Mouse (Mus musculus) CH12.LX (cell line): ENCODE data around the gene Pafah1b2. TPM values are rescaled to one million over a fixed set of nuclear protein-coding genes. Genes with fewer than 3 reads are reported as not detected.

Source experiments
- DNase-seq: peaks from one replicate; pipeline ENCODE4 v3.0.0-alpha.2; 2013; ENCODE audit errors: extremely low read depth
- H3K27ac ChIP-seq: 2 replicates; pipeline ENCODE4 v1.5.1; 2012; ENCODE audit warnings: low read depth, mild to moderate bottlenecking, control low read depth, moderate library complexity; ENCODE audit not compliant: insufficient read depth
- H3K27me3 ChIP-seq: replicated peaks from 2 replicates; pipeline ENCODE3; 2012; ENCODE audit warnings: inconsistent platforms
- H3K36me3 ChIP-seq, 2 experiments: replicated peaks in 1 of 2; 2 replicates each; pipeline versions ENCODE3 to v1.6.1; 2012; ENCODE audit warnings: inconsistent platforms in 1 of 2, low read length in 1 of 2, mild to moderate bottlenecking in 1 of 2, mixed read lengths in 1 of 2, moderate library complexity in 1 of 2; ENCODE audit not compliant: control insufficient read depth in 1 of 2, insufficient read depth in 1 of 2
- H3K4me1 ChIP-seq, 2 experiments: 2 replicates each; pipeline ENCODE4 v1.6.1; 2012; ENCODE audit warnings: inconsistent platforms in 1 of 2, moderate library complexity in 1 of 2; ENCODE audit not compliant: insufficient read depth in 2 of 2, control insufficient read depth in 1 of 2
- H3K4me2 ChIP-seq: 2 replicates; pipeline ENCODE4 v1.6.1; 2012; ENCODE audit warnings: low read depth, mild to moderate bottlenecking, control low read depth; ENCODE audit not compliant: poor library complexity, insufficient read depth, severe bottlenecking
- H3K4me3 ChIP-seq, 3 experiments: fragments of 150-350 bp in 1 of 3; sonication (generic) in 1 of 3; replicated peaks in 1 of 3; 2 replicates each; pipeline versions ENCODE3 to v1.5.1; 2011 to 2012; ENCODE audit warnings: low read depth in 2 of 3, low read length in 2 of 3, mild to moderate bottlenecking in 2 of 3, moderate library complexity in 2 of 3, control low read depth in 1 of 3, improper control_type of control experiment in 1 of 3, inconsistent platforms in 1 of 3, mixed read lengths in 1 of 3; ENCODE audit not compliant: poor library complexity in 1 of 3
- H3K79me2 ChIP-seq: replicated peaks from 2 replicates; pipeline ENCODE4 v1.6.1; 2012; ENCODE audit warnings: mild to moderate bottlenecking, moderate library complexity; ENCODE audit not compliant: control insufficient read depth, poor library complexity, insufficient read depth, severe bottlenecking; ENCODE audit errors: extremely low read depth
- H3K9ac ChIP-seq: 2 replicates; pipeline ENCODE4 v1.6.1; 2012; ENCODE audit warnings: low read depth, mild to moderate bottlenecking, control low read depth, moderate library complexity; ENCODE audit not compliant: insufficient read depth
- H3K9me3 ChIP-seq: replicated peaks from 2 replicates; pipeline ENCODE3; 2012; ENCODE audit warnings: low read length, inconsistent platforms, mixed read lengths
- CHD2 ChIP-seq: IDR thresholded peaks from 2 replicates; pipeline ENCODE4 v1.6.1; 2011; ENCODE audit warnings: low read length, improper control_type of control experiment
- CTCF ChIP-seq, 2 experiments: IDR thresholded peaks in 1 of 2; conservative IDR thresholded peaks in 1 of 2; 2 replicates each; pipeline ENCODE4 v1.5.1; 2011 to 2012; ENCODE audit warnings: low read depth in 2 of 2, low read length in 2 of 2, improper control_type of control experiment in 1 of 2, inconsistent platforms in 1 of 2, mild to moderate bottlenecking in 1 of 2, moderate library complexity in 1 of 2
- EP300 ChIP-seq: IDR thresholded peaks from 2 replicates; pipeline ENCODE4 v1.6.1; 2011; ENCODE audit warnings: low read length, improper control_type of control experiment
- ETS1 ChIP-seq: conservative IDR thresholded peaks from 2 replicates; pipeline ENCODE4 v1.6.1; 2012; ENCODE audit warnings: low read depth, mild to moderate bottlenecking, inconsistent platforms, low read length, improper control_type of control experiment, moderate library complexity
- MAFK ChIP-seq: IDR thresholded peaks from 2 replicates; pipeline ENCODE4 v1.6.1; 2011; ENCODE audit warnings: low read length, improper control_type of control experiment; ENCODE audit not compliant: insufficient replicate concordance
- MXI1 ChIP-seq: IDR thresholded peaks from 2 replicates; pipeline ENCODE4 v1.6.1; 2011; ENCODE audit warnings: mild to moderate bottlenecking, low read depth, low read length, improper control_type of control experiment
- MYC ChIP-seq: IDR thresholded peaks from 2 replicates; pipeline ENCODE4 v1.6.1; 2011; ENCODE audit warnings: low read depth, mild to moderate bottlenecking, improper control_type of control experiment, low read length
- NELFE ChIP-seq: IDR thresholded peaks from 2 replicates; pipeline ENCODE4 v1.6.1; 2011; ENCODE audit warnings: low read depth, low read length, improper control_type of control experiment
- NRF1 ChIP-seq: IDR thresholded peaks from 2 replicates; pipeline ENCODE4 v1.6.1; 2014; ENCODE audit warnings: low read depth, mild to moderate bottlenecking, inconsistent platforms, low read length, improper control_type of control experiment, moderate library complexity
- PAX5 ChIP-seq: IDR thresholded peaks from 2 replicates; pipeline ENCODE4 v1.6.1; 2012; ENCODE audit warnings: low read length, inconsistent platforms, mixed read lengths
- POLR2A ChIP-seq: IDR thresholded peaks from 2 replicates; pipeline ENCODE4 v1.6.1; 2011; ENCODE audit warnings: low read depth, mild to moderate bottlenecking, improper control_type of control experiment, low read length
- SIN3A ChIP-seq: IDR thresholded peaks from 2 replicates; pipeline ENCODE4 v1.6.1; 2012; ENCODE audit warnings: low read length, improper control_type of control experiment, inconsistent platforms
- SMC3 ChIP-seq: IDR thresholded peaks from 2 replicates; pipeline ENCODE4 v1.6.1; 2011; ENCODE audit warnings: low read depth, low read length, improper control_type of control experiment
- ZKSCAN1 ChIP-seq: IDR thresholded peaks from 2 replicates; pipeline ENCODE4 v1.6.1; 2012; ENCODE audit warnings: low read depth, inconsistent platforms, low read length, improper control_type of control experiment, borderline replicate concordance
- ZNF384 ChIP-seq: IDR thresholded peaks from 2 replicates; pipeline ENCODE4 v1.6.1; 2012; ENCODE audit warnings: low read depth, low read length, improper control_type of control experiment, inconsistent platforms
- dilution Hi-C: fragments of 300-500 bp; cut with MboI; formaldehyde crosslinking; loops from 2 replicates; pipeline ENCODE4 v1.14.3; 2020; ENCODE audit warnings: low sequenced_read_pairs; ENCODE audit not compliant: extremely low pct_unique_long_range_greater_than_20kb, extremely low pct_ligation_motif_present
- in situ Hi-C: fragments of 300-500 bp; cut with MboI; formaldehyde crosslinking; loops from 3 replicates; pipeline ENCODE4 v1.14.3; 2019; ENCODE audit warnings: low sequenced_read_pairs, low pct_ligation_motif_present, low pct_unique_long_range_greater_than_20kb, mixed read lengths
- polyA plus RNA-seq: library from polyadenylated mRNA; unstranded; fragments of >175 nt; gene quantifications from 2 replicates; pipeline ENCODE4 v1.2.1, GENCODE M21; 2012; ENCODE audit warnings: low read depth; ENCODE audit not compliant: insufficient read length
- total RNA-seq, 2 experiments: library from RNA; depleted of rRNA; stranded (reverse); fragments of 300-350 nt in 1 of 2; fragments of >200 nt in 1 of 2; gene quantifications; 2 replicates each; pipeline ENCODE4 v1.2.3; 2012 to 2014

The Pafah1b2 gene
- total and polyA plus RNA-seq, 3 experiments: 94.8 to 122 (median 109) TPM

DNA sequence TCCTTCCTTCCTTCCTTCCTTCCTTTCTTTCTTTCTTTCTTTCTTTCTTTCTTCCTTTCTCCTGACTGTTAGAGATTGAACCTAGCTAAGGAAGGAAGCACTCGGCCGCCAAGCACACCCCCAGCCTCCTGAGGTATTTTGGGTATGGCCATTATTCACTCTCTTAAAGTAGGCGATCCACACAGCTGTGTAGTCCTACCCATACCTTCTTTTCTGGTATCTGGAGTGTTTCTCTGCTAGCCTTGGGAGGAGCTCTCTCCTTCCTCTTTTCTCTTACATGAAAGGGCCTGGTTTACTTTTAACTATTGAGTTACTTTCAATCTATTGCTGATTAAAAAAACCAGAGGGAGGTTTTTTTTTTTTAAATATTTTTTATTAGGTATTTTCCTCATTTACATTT, 21.4 kb upstream of the Pafah1b2 start:
- H3K27ac ChIP-seq: no peak overlapping the region
- TF ChIP-seq ZNF384: no peak
- TF ChIP-seq EP300: no peak
- no peak for TF ChIP-seq NRF1
- no peak for TF ChIP-seq NELFE
- no peak for TF ChIP-seq SMC3
- TF ChIP-seq CTCF (conservative IDR thresholded peaks at IDR 0.05 in 1 of 2, IDR thresholded peaks at IDR 0.05 in 1 of 2; ENCODE audit: low read depth in 2 of 2, low read length in 2 of 2): no peak
- no peak for TF ChIP-seq MYC
- in situ Hi-C loops (no loop called here), dilution Hi-C loops (no loop called here)
- peaks cover 8 to 60% of the 10 kb centered on the region in 2 experiments for H3K4me1 ChIP-seq
- H3K9ac ChIP-seq: no peak overlapping the region
- H3K36me3 ChIP-seq: peaks cover 9 to 47% of the 10 kb centered on the region in 2 experiments
- H3K4me2 ChIP-seq: no peak overlapping the region
- no peak overlapping the region for H3K4me3 ChIP-seq
- no peaks in the 10 kb centered on the region for H3K27me3 ChIP-seq
- H3K79me2 ChIP-seq: peaks cover 36% of the 10 kb centered on the region
- DNase-seq: no peak
- no peaks in the 10 kb centered on the region for H3K9me3 ChIP-seq

DNA sequence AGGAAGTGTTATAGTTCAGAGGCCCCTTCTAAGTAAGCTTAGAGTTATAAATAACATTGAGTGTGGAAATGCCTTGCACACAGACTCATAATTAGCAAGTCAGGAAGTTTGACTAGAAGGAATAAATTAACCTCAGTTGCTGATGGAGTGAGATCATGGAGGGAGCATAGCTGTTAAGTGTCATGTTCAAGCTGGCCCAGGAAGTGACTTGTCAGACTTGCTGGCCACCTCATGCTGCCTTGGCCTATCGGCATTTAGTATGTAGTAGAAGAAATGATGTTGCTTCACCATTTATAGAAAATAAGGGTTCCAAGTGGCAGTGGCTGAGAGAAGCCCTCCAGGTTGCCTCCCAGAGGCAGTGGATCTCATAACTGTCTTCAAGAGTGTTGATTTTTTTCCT, 20.6 kb upstream of the Pafah1b2 start:
- Histone ChIP-seq H3K9ac (no peak overlapping the region), H3K4me1 (peaks cover 8 to 64% of the 10 kb centered on the region in 2 experiments), H3K27ac (no peak overlapping the region), H3K4me2 (no peak overlapping the region), H3K36me3 (peaks cover 9 to 44% of the 10 kb centered on the region in 2 experiments), H3K4me3 (no peak overlapping the region), H3K27me3 (no peaks in the 10 kb centered on the region), H3K9me3 (no peaks in the 10 kb centered on the region), H3K79me2 (peaks cover 28% of the 10 kb centered on the region)
- in situ Hi-C loops (no loop called here), dilution Hi-C loops (no loop called here)
- DNase-seq: no peak
- TF ChIP-seq EP300 (no peak), SIN3A (no peak), MAFK (no peak), MXI1 (no peak), PAX5 (no peak), POLR2A (no peak), CHD2 (no peak), NELFE (no peak), ETS1 (no peak), SMC3 (no peak), ZKSCAN1 (no peak), MYC (no peak)

- no peak overlapping the region for H3K9ac ChIP-seq
- peaks cover 26% of the 10 kb centered on the region for H3K79me2 ChIP-seq
- H3K4me1 ChIP-seq: peaks cover 11 to 73% of the 10 kb centered on the region in 2 experiments
- no peak overlapping the region for H3K4me3 ChIP-seq
- H3K9me3 ChIP-seq: no peaks in the 10 kb centered on the region
- TF ChIP-seq PAX5 (no peak), POLR2A (no peak)
- no peaks in the 10 kb centered on the region for H3K27me3 ChIP-seq
- no peak overlapping the region for H3K27ac ChIP-seq
- H3K4me2 ChIP-seq: no peak overlapping the region
- no peak for DNase-seq
- dilution Hi-C loops: no loop called here
- in situ Hi-C loops: no loop called here
- peaks cover 9 to 42% of the 10 kb centered on the region in 2 experiments for H3K36me3 ChIP-seq
Measured at GRCm38 (mm10) chr9:46032190-46032589, 19.7 kb upstream of the Pafah1b2 start.
